ENCODE assay signal across 9 mouse cellular contexts in the genomic region with DNA sequence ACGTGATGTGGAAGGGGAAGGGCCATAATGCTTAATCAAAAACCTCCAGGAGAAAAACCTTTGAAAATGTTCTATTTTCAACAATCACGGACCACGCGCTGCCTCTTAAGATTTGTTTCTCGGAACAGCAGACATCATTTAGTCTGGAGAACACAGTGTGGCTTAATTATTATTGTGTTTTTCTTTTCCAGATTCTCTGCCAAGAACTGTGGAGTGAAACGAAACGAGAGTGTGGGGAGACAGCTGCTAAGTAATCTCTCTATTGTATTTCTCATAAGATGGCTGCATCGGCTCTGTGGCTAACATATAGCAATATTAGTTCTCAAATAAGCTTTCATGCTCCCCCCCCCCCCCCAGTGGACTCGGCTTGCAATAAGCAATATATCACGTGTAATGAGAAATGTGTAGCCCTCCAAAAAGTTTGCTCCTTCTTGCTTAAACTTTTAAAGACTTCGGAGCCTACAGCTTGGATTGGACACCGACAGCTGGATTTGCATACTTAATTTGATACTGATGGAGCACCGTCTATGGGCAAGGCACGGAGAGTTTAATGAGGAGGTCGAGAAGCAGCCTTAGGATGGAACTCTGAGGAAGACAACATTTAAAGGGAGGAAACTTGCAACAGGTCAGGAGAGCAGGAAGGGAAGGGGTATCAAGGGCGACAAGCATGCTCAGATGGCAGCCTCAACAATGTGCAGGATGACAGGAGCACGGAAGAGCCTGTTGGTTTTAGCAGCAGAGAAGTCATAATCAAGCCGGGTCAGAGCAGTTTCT.
DNase-seq lines count a peak whose midpoint lies in the region; ATAC-seq lines count a peak whose summit lies in the region.
"Had no signal": no experiment of that assay in that cellular context is flagged by ENCODE, and none has a peak within 500 bp of the region (broad histone marks: within the 10 kb centered on the region; RNA-seq: fewer than 3 reads in every experiment).

No protein-coding gene starts in this region.

- no peak overlapping the region for H3K27ac ChIP-seq in kidney, embryonic 16.5 days (ENCODE audit: low read length)
- H3K27ac ChIP-seq in forebrain, embryonic 11.5 days (ENCODE audit: low read depth, low read length) = 0 out of 2 replicates have a peak overlapping the region, but pooled peaks have one; percentile 13
- no peak overlapping the region for H3K27ac ChIP-seq in intestine, embryonic 15.5 days
- peak overlapping the region; percentile 12; the same call in 1 of the 2 replicates for H3K27ac ChIP-seq in neural tube, embryonic 14.5 days (ENCODE audit: low read depth, low read length)

- peaks cover 13% of the 10 kb centered on the region; the same call in 1 of the 2 replicates for H3K4me1 ChIP-seq in kidney, embryonic 16.5 days (ENCODE audit: insufficient read depth, low read length)
- peaks cover 6% of the 10 kb centered on the region for H3K4me1 ChIP-seq in forebrain, embryonic 11.5 days (replicated peaks; ENCODE audit: control insufficient read depth, insufficient read depth, low read length)
- no peaks in the 10 kb centered on the region for H3K4me1 ChIP-seq in intestine, embryonic 15.5 days (replicated peaks)
- H3K4me1 ChIP-seq in neural tube, embryonic 14.5 days (ENCODE audit: control insufficient read depth, insufficient read depth, low read length) = 0 out of 2 replicates have a peak, but pooled peaks cover 10% of the 10 kb centered on the region

- no peaks in the 10 kb centered on the region for H3K27me3 ChIP-seq in kidney, embryonic 16.5 days (ENCODE audit: insufficient read depth, low read length)
- H3K27me3 ChIP-seq in forebrain, embryonic 11.5 days (ENCODE audit: control insufficient read depth, insufficient read depth, low read length) = no peaks in the 10 kb centered on the region
- no peaks in the 10 kb centered on the region for H3K27me3 ChIP-seq in intestine, embryonic 15.5 days (replicated peaks)
- no peaks in the 10 kb centered on the region for H3K27me3 ChIP-seq in neural tube, embryonic 14.5 days (ENCODE audit: control insufficient read depth, insufficient read depth, low read length)

- WGBS in kidney, embryonic 16.5 days = 41% methylated on average over 18 of the region's 18 CpGs
- WGBS in forebrain, embryonic 11.5 days = 30% methylated on average over 18 of the region's 18 CpGs
- 49% methylated on average over 18 of the region's 18 CpGs for WGBS in intestine, embryonic 15.5 days
- 42% methylated on average over 18 of the region's 18 CpGs for WGBS in neural tube, embryonic 14.5 days

- no peak for ATAC-seq in kidney, embryonic 16.5 days (ENCODE audit: low FRiP score, low TSS enrichment)
- ATAC-seq in forebrain, embryonic 11.5 days (replicated peaks; ENCODE audit: low FRiP score) = peak; percentile 49; the same call in 1 of the 2 replicates
- ATAC-seq in intestine, embryonic 15.5 days = no peak
- 0 out of 2 replicates have a peak, but pooled peaks have one; percentile 31 for ATAC-seq in neural tube, embryonic 14.5 days (ENCODE audit: low read depth)
- ATAC-seq in inflammation-experienced regulatory T-cells, adult 6 months = no peak
- ATAC-seq in frontal cortex, adult (ENCODE audit: low TSS enrichment) = no peak

- H3K9me3 ChIP-seq in kidney, embryonic 16.5 days (ENCODE audit: low read length) = no peaks in the 10 kb centered on the region
- no peaks in the 10 kb centered on the region for H3K9me3 ChIP-seq in forebrain, embryonic 11.5 days (ENCODE audit: control insufficient read depth, low read length)
- no peaks in the 10 kb centered on the region for H3K9me3 ChIP-seq in intestine, embryonic 15.5 days
- no peaks in the 10 kb centered on the region for H3K9me3 ChIP-seq in neural tube, embryonic 14.5 days (ENCODE audit: control insufficient read depth, low read length)

- H3K4me2 ChIP-seq in kidney, embryonic 16.5 days (replicated peaks; ENCODE audit: low read depth, low read length) = peak overlapping the region; percentile 44
- peak overlapping the region; percentile 32; the same call in 1 of the 2 replicates for H3K4me2 ChIP-seq in forebrain, embryonic 11.5 days (ENCODE audit: low read depth, low read length, severe bottlenecking)
- H3K4me2 ChIP-seq in intestine, embryonic 15.5 days (replicated peaks) = 0 out of 2 replicates have a peak overlapping the region, but pooled peaks have one; percentile 3
- peak overlapping the region; percentile 36 for H3K4me2 ChIP-seq in neural tube, embryonic 14.5 days (ENCODE audit: low read depth, low read length)
- H3K4me2 ChIP-seq: heart, embryonic 11.5 days had no signal

- intact Hi-C loops in heart, postnatal 25 days (cut with DNase I) = no loop called here

- H3K4me3 ChIP-seq in kidney, embryonic 16.5 days (ENCODE audit: low read length) = peak overlapping the region; percentile 11; the same call in 1 of the 2 replicates
- H3K4me3 ChIP-seq in forebrain, embryonic 11.5 days (ENCODE audit: low read depth, low read length) = no peak overlapping the region
- H3K4me3 ChIP-seq in intestine, embryonic 15.5 days (replicated peaks) = no peak overlapping the region
- H3K4me3 ChIP-seq in neural tube, embryonic 14.5 days (ENCODE audit: low read depth, low read length) = no peak overlapping the region

- no peaks in the 10 kb centered on the region for H3K36me3 ChIP-seq in kidney, embryonic 16.5 days (ENCODE audit: insufficient read depth, low read length)
- no peaks in the 10 kb centered on the region for H3K36me3 ChIP-seq in forebrain, embryonic 11.5 days (ENCODE audit: control insufficient read depth, insufficient read depth, low read length)
- H3K36me3 ChIP-seq in intestine, embryonic 15.5 days = no peaks in the 10 kb centered on the region
- no peaks in the 10 kb centered on the region for H3K36me3 ChIP-seq in neural tube, embryonic 14.5 days (ENCODE audit: control insufficient read depth, insufficient read depth, low read length)

- no peak overlapping the region for H3K9ac ChIP-seq in kidney, embryonic 16.5 days (replicated peaks; ENCODE audit: low read length)
- H3K9ac ChIP-seq in forebrain, embryonic 11.5 days (ENCODE audit: low read length) = no peak overlapping the region; the same call in 1 of the 2 replicates
- H3K9ac ChIP-seq in intestine, embryonic 15.5 days = no peak overlapping the region
- no peak overlapping the region for H3K9ac ChIP-seq in neural tube, embryonic 14.5 days (replicated peaks; ENCODE audit: low read depth, low read length)

- no peak for DNase-seq in kidney, adult 11 months
- DNase-seq in forebrain, embryonic 11.5 days (ENCODE audit: low spot score) = no peak
- no peak for DNase-seq in heart, postnatal 25 days (ENCODE audit: low spot score)

Comparison
In these comparisons a context has a peak if more than half of its experiments do, and no peak if none do; other contexts are left out.
1. ATAC-seq: peak in forebrain, embryonic 11.5 days (single experiment) and neural tube, embryonic 14.5 days (single experiment); none in kidney, embryonic 16.5 days (single experiment), intestine, embryonic 15.5 days (single experiment), inflammation-experienced regulatory T-cells, adult 6 months (single experiment) and frontal cortex, adult (single experiment).
2. H3K27ac ChIP-seq: peak in forebrain, embryonic 11.5 days (single experiment) and neural tube, embryonic 14.5 days (single experiment); none in kidney, embryonic 16.5 days (single experiment) and intestine, embryonic 15.5 days (single experiment).
3. Peak in every context shown above with its lines, with median percentiles within 50 percentile points of each other: H3K4me2 ChIP-seq.